Mouse (Mus musculus): ENCODE measurements at regions not wholly inside any gene's neighbourhood (a gene's known extent, or its start where the extent isn't known, plus 50 kb on each side); places are given as distances from the start of the nearest gene placed in this dataset.
A peak's percentile ranks its signal among the peaks of the same experiment; 100 is the strongest.
"Not testable (repeated sequence)": the region's sequence is repeated elsewhere in the genome, so short reads cannot be mapped to it uniquely, and the experiment has no call there.

- DNase-seq (ENCODE audit: low spot score) = not testable (repeated sequence)
These were observed 100.0 kb downstream of the Raet1d start for GRCm38 (mm10) chr10:22460386-22460785.

GRCm38 (mm10) chr10:22460818-22461479 lies 100.6 kb downstream of the Raet1d start:
- not testable (repeated sequence) for DNase-seq (ENCODE audit: low spot score)

DNA sequence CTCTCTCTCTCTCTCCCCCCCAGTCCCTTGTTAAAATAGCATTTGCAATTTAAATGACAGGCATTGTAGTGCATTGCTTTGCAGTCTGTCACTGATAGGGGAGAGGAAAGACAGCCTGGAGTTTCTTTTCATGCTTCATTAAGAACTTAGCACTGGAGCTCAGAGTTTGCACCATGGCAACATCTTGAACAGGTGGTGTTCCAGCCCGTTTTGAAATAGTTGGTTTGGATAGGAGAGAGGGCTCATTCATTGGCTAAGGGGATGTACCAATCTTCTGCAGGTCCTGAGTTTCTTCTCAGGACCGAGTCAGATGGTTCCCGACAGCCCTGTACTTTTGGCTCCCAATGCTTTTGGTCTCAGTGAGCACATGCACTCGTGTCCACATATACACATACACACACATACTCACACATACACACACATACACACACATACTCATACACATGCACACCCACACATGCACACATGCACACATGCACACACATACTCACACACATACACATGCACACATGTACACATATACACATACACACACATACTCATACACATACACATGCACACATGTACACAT lies 101.2 kb downstream of the Raet1d start:
- DNase-seq (ENCODE audit: low spot score) = not testable (repeated sequence)

- DNase-seq (ENCODE audit: low spot score) = not testable (repeated sequence)
These were observed 111.5 kb downstream of the Raet1d start for GRCm38 (mm10) chr10:22471722-22472330.

- DNase-seq (ENCODE audit: low spot score) = peak; percentile 45
These were observed 119.5 kb downstream of the Raet1d start for GRCm38 (mm10) chr10:22479860-22480259.

GRCm38 (mm10) chr10:22487071-22487470 lies 126.7 kb downstream of the Raet1d start:
- not testable (repeated sequence) for DNase-seq (ENCODE audit: low spot score)

GRCm38 (mm10) chr10:22491806-22492347 lies 131.5 kb downstream of the Raet1d start:
- DNase-seq (ENCODE audit: low spot score) = not testable (repeated sequence)

DNA sequence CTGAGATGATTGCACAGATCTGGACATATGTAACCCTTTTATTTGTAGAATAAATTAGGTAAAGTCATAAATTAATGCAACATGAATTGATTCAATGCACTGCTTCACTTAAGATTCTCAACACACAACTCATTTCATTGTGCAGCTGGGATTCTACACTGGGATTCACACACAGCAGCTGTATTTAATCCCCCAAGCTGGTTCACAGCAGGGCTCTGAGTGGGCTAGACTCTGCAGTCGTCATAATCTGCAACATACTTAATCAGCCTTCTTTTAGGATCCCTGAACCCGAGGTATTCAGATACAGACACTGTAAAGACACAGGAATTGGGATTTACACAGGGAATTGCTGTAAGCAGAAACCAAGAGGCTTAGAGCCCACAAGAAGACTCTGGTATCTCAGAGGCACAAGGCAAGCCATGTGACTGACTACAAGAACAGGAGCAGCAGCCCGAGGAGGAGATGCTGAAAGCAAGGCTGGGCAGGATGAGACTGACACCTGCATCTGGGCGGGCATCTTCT lies 135.7 kb downstream of the Raet1d start:
- no peak for DNase-seq (ENCODE audit: low spot score)
